Mouse (Mus musculus): Measurements from ENCODE around the gene Ctsw.

DNA sequence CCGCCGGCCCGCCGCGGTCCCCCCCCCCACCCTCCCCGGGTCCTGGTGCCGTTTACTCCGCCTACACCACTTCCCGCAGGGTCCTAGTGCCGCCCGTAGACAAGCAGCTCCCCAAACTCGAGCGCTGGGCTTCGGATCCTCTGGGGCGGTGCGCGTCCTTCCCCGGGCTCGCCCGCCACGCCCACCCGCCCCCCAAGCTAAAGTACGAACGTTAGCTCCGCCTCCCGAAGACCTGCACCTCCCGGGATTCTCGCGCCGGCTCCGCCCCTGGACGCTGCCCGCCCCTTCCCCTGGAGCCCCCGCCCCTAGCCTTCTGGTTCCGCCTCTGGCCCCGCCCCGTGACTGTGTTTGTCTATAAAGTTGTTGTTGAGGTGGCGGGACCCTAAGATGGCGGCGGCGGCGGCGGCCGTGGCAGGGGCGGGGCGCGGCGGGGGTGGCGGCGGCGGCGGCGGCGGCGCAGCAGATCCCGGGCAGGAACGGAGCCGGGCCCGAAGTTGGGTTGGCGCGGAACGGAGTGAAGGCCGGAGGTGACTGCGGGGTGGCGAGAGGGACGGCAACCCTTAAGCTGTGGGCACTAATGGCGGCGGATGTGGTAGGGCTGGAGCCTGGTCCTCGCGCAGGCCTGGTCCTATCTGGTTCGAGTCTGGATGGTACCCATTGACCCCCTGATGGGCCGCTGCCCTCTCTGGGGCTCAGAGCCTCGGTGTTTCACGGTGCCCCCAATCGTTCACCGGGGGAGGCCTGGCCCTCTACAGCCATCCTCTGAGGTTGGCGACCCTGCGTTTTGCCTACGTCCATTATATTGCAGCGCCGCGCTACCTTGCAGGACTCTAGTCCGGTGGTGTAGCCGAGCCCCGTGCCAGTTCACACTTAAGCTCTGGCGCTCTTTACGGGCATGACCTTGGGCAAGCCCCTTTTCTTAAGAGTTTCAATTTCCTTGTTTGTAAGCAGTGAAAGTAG, 43.2 kb downstream of the Ctsw start, which contains the start of the genes Drap1 and AI837181:
- TF ChIP-seq EP300 (IDR thresholded peaks at IDR 0.05; ENCODE audit: insufficient read depth, low read depth, low read length) = no peak
- no peak for TF ChIP-seq CTCF (IDR thresholded peaks at IDR 0.05; ENCODE audit: low read depth, low read length)
- no peak for TF ChIP-seq POLR2A (IDR thresholded peaks at IDR 0.05; ENCODE audit: insufficient read depth, low read length)

Data from ES-Bruce4 (cell line).